Comparison of ENCODE assay signal across 28 mouse cellular contexts in genomic region chr8:6729571-6729970, GRCm38 (mm10).
DNase-seq lines count a peak whose midpoint lies in the region; ATAC-seq and TF ChIP-seq lines count a peak whose summit lies in the region.
"Had no signal": no experiment of that assay in that cellular context is flagged by ENCODE, and none has a peak within 500 bp of the region (broad histone marks: within the 10 kb centered on the region; RNA-seq: fewer than 3 reads in every experiment).

No protein-coding gene starts in this region.

- no peaks in the 10 kb centered on the region for H3K4me1 ChIP-seq in hindbrain, embryonic 11.5 days (replicated peaks; ENCODE audit: control insufficient read depth, insufficient read depth, low read length)
- H3K4me1 ChIP-seq in hindbrain, postnatal 0 days (ENCODE audit: insufficient read depth, low read length), result no peaks in the 10 kb centered on the region
- H3K4me1 ChIP-seq in midbrain, embryonic 12.5 days, result no peaks in the 10 kb centered on the region; the same call in 1 of the 2 replicates
- no peaks in the 10 kb centered on the region for H3K4me1 ChIP-seq in midbrain, embryonic 15.5 days
- H3K4me1 ChIP-seq: embryonic facial prominence, embryonic 12.5 days; embryonic facial prominence, embryonic 15.5 days; heart, embryonic 12.5 days; heart, embryonic 15.5 days; hindbrain, embryonic 15.5 days had no signal

- no peak for TF ChIP-seq CTCF in hindbrain, postnatal 0 days (IDR thresholded peaks at IDR 0.05; ENCODE audit: low read depth)
- TF ChIP-seq CTCF in brain, embryonic 14.5 days (IDR thresholded peaks at IDR 0.05; ENCODE audit: borderline replicate concordance, extremely low read depth, insufficient read depth, insufficient read length), result no peak

- DNase-seq in hindbrain, embryonic 11.5 days (ENCODE audit: low spot score), result peak; percentile 12
- no peak for DNase-seq in hindbrain, postnatal 0 days (ENCODE audit: low spot score)
- peak; percentile 6 for DNase-seq in R1 (ENCODE audit: low read depth, low spot score)
- DNase-seq in brain, embryonic 14.5 days (ENCODE audit: low read depth), result peak; percentile 35
- DNase-seq in urinary bladder, postnatal 25 days (ENCODE audit: low spot score), result no peak
- no peak for DNase-seq in layer of hippocampus, postnatal 14 days (ENCODE audit: low spot score in 2 of 2)
- DNase-seq: adrenal gland, adult 8-10 months; adrenal gland, postnatal 25 days; cerebellum, adult 18-20 months; cerebellum, adult 9-10 months; cerebellum, postnatal 14 days; forebrain, postnatal 0 days; gastrocnemius, postnatal 25 days; heart, adult 18-20 months; heart, postnatal 10 days; heart, postnatal 36 days had no signal

- no peaks in the 10 kb centered on the region for H3K27me3 ChIP-seq in hindbrain, embryonic 11.5 days (ENCODE audit: control insufficient read depth, insufficient read depth, low read length)
- H3K27me3 ChIP-seq in hindbrain, postnatal 0 days (ENCODE audit: insufficient read depth, low read length), result no peaks in the 10 kb centered on the region
- H3K27me3 ChIP-seq in midbrain, embryonic 12.5 days, result no peaks in the 10 kb centered on the region
- H3K27me3 ChIP-seq in midbrain, embryonic 15.5 days (replicated peaks), result no peaks in the 10 kb centered on the region
- H3K27me3 ChIP-seq: embryonic facial prominence, embryonic 12.5 days; embryonic facial prominence, embryonic 15.5 days; heart, embryonic 12.5 days; heart, embryonic 15.5 days; hindbrain, embryonic 15.5 days had no signal

- H3K27ac ChIP-seq in hindbrain, embryonic 11.5 days (ENCODE audit: low read depth, low read length), result no peak overlapping the region
- no peak overlapping the region for H3K27ac ChIP-seq in hindbrain, postnatal 0 days
- H3K27ac ChIP-seq in midbrain, embryonic 12.5 days (replicated peaks), result no peak overlapping the region
- H3K27ac ChIP-seq in midbrain, embryonic 15.5 days, result no peak overlapping the region
- H3K27ac ChIP-seq: embryonic facial prominence, embryonic 12.5 days; embryonic facial prominence, embryonic 15.5 days; heart, embryonic 15.5 days; hindbrain, embryonic 10.5 days; hindbrain, embryonic 15.5 days had no signal

- WGBS in hindbrain, embryonic 11.5 days, result 40% methylated on average over 3 of the region's 3 CpGs
- WGBS in hindbrain, postnatal 0 days, result 62% methylated on average over 3 of the region's 3 CpGs
- 42% methylated on average over 3 of the region's 3 CpGs for WGBS in midbrain, embryonic 12.5 days
- WGBS in midbrain, embryonic 15.5 days, result 52% methylated on average over 3 of the region's 3 CpGs

- no peak overlapping the region for H3K4me3 ChIP-seq in hindbrain, embryonic 11.5 days (ENCODE audit: low read depth, low read length)
- H3K4me3 ChIP-seq in hindbrain, postnatal 0 days (ENCODE audit: low read length), result no peak overlapping the region
- H3K4me3 ChIP-seq in midbrain, embryonic 12.5 days, result no peak overlapping the region
- H3K4me3 ChIP-seq in midbrain, embryonic 15.5 days, result no peak overlapping the region
- H3K4me3 ChIP-seq: embryonic facial prominence, embryonic 12.5 days; embryonic facial prominence, embryonic 15.5 days; heart, embryonic 12.5 days; heart, embryonic 15.5 days; hindbrain, embryonic 10.5 days; hindbrain, embryonic 15.5 days had no signal

- no peaks in the 10 kb centered on the region for H3K36me3 ChIP-seq in hindbrain, embryonic 11.5 days (ENCODE audit: control insufficient read depth, insufficient read depth, low read length)
- H3K36me3 ChIP-seq in hindbrain, postnatal 0 days (ENCODE audit: insufficient read depth, low read length), result no peaks in the 10 kb centered on the region
- no peaks in the 10 kb centered on the region for H3K36me3 ChIP-seq in midbrain, embryonic 12.5 days
- no peaks in the 10 kb centered on the region for H3K36me3 ChIP-seq in midbrain, embryonic 15.5 days (replicated peaks)
- H3K36me3 ChIP-seq: embryonic facial prominence, embryonic 12.5 days; embryonic facial prominence, embryonic 15.5 days; heart, embryonic 12.5 days; heart, embryonic 15.5 days; hindbrain, embryonic 10.5 days; hindbrain, embryonic 15.5 days had no signal

- no peak for TF ChIP-seq POLR2A in brain, embryonic 14.5 days (IDR thresholded peaks at IDR 0.05; ENCODE audit: borderline replicate concordance, extremely low read depth, insufficient read depth, insufficient read length, poor library complexity, severe bottlenecking)

- no peak overlapping the region for H3K9ac ChIP-seq in hindbrain, embryonic 11.5 days (ENCODE audit: low read depth, low read length)
- no peak overlapping the region for H3K9ac ChIP-seq in hindbrain, postnatal 0 days (replicated peaks; ENCODE audit: low read length)
- no peak overlapping the region for H3K9ac ChIP-seq in midbrain, embryonic 12.5 days (replicated peaks)
- no peak overlapping the region for H3K9ac ChIP-seq in midbrain, embryonic 15.5 days
- H3K9ac ChIP-seq: embryonic facial prominence, embryonic 12.5 days; embryonic facial prominence, embryonic 15.5 days; forebrain, postnatal 0 days; heart, embryonic 12.5 days; heart, embryonic 15.5 days; hindbrain, embryonic 15.5 days had no signal

- no peaks in the 10 kb centered on the region for H3K9me3 ChIP-seq in hindbrain, embryonic 11.5 days (ENCODE audit: control insufficient read depth, low read length)
- H3K9me3 ChIP-seq in hindbrain, postnatal 0 days (ENCODE audit: low read length), result no peaks in the 10 kb centered on the region
- H3K9me3 ChIP-seq in midbrain, embryonic 12.5 days, result no peaks in the 10 kb centered on the region
- H3K9me3 ChIP-seq in midbrain, embryonic 15.5 days, result no peaks in the 10 kb centered on the region
- H3K9me3 ChIP-seq: embryonic facial prominence, embryonic 12.5 days; embryonic facial prominence, embryonic 15.5 days; heart, embryonic 12.5 days; heart, embryonic 15.5 days; hindbrain, embryonic 10.5 days; hindbrain, embryonic 15.5 days had no signal

- peak; percentile 72 for ATAC-seq in hindbrain, embryonic 11.5 days (ENCODE audit: low FRiP score)
- no peak for ATAC-seq in hindbrain, postnatal 0 days
- 0 out of 2 replicates have a peak, but pooled peaks have one; percentile 34 for ATAC-seq in midbrain, embryonic 12.5 days (ENCODE audit: low FRiP score, low read depth)
- no peak for ATAC-seq in midbrain, embryonic 15.5 days (replicated peaks)
- ATAC-seq: activated CD4-positive, CD25-positive, alpha-beta regulatory T cell, adult 4 months; CD4-positive, CD25-positive, alpha-beta regulatory T cell, adult 4 months; forebrain, embryonic 14.5 days; forebrain, postnatal 0 days; inflammation-experienced regulatory T-cells, adult 6 months had no signal

- H3K4me2 ChIP-seq in hindbrain, embryonic 11.5 days (replicated peaks; ENCODE audit: low read depth, low read length), result no peak overlapping the region
- H3K4me2 ChIP-seq in hindbrain, postnatal 0 days (ENCODE audit: low read depth, low read length), result no peak overlapping the region
- no peak overlapping the region for H3K4me2 ChIP-seq in midbrain, embryonic 12.5 days (replicated peaks)
- no peak overlapping the region for H3K4me2 ChIP-seq in midbrain, embryonic 15.5 days
- H3K4me2 ChIP-seq: embryonic facial prominence, embryonic 12.5 days; embryonic facial prominence, embryonic 15.5 days; heart, embryonic 12.5 days; heart, embryonic 15.5 days; hindbrain, embryonic 15.5 days had no signal

Comparison
In these comparisons a context has a peak if more than half of its experiments do, and no peak if none do; other contexts are left out.
1. ATAC-seq: peak in hindbrain, embryonic 11.5 days (single experiment) and midbrain, embryonic 12.5 days (single experiment); none in hindbrain, postnatal 0 days (single experiment) and midbrain, embryonic 15.5 days (single experiment).
2. DNase-seq: peak in hindbrain, embryonic 11.5 days (single experiment), R1 (single experiment) and brain, embryonic 14.5 days (single experiment); none in hindbrain, postnatal 0 days (single experiment), urinary bladder, postnatal 25 days (single experiment) and layer of hippocampus, postnatal 14 days (0 of 2).